Mouse (Mus musculus) G1E (cell line): ENCODE results near the gene Olfr891. TPM values are rescaled to one million over a fixed set of nuclear protein-coding genes. Genes with fewer than 3 reads are reported as not detected.
"Not testable (repeated sequence)": the region's sequence is repeated elsewhere in the genome, so short reads cannot be mapped to it uniquely, and the experiment has no call there.

Source experiments
- ATAC-seq: 2 replicates; pipeline ENCODE4 v1.8.0; 2016; ENCODE audit warnings: mild to moderate bottlenecking; ENCODE audit not compliant: insufficient number of reproducible peaks, poor library complexity, low FRiP score, severe bottlenecking; ENCODE audit errors: extremely low read depth
- DNase-seq: peaks from one replicate; pipeline ENCODE4 v3.0.0; 2012; ENCODE audit warnings: low spot score
- H3K27me3 ChIP-seq: 2 replicates; pipeline ENCODE4 v1.6.1; 2012; ENCODE audit warnings: mild to moderate bottlenecking, low read length, inconsistent platforms; ENCODE audit not compliant: insufficient read depth
- H3K36me3 ChIP-seq: replicated peaks from 2 replicates; pipeline ENCODE3; 2012; ENCODE audit warnings: mild to moderate bottlenecking, inconsistent platforms
- H3K4me1 ChIP-seq: 2 replicates; pipeline ENCODE4 v1.6.1; 2012; ENCODE audit warnings: low read depth, low read length, inconsistent platforms, mixed read lengths; ENCODE audit not compliant: insufficient read depth
- H3K4me3 ChIP-seq: 2 replicates; pipeline ENCODE4 v1.5.1; 2012; ENCODE audit warnings: low read depth, mild to moderate bottlenecking, inconsistent platforms, low read length, moderate library complexity, mixed read lengths
- H3K9me3 ChIP-seq: replicated peaks from 2 replicates; pipeline ENCODE4 v1.6.1; 2012; ENCODE audit warnings: inconsistent platforms
- CTCF ChIP-seq: IDR thresholded peaks from 2 replicates; pipeline ENCODE4 v1.5.1; 2012; ENCODE audit warnings: low read depth, low read length, inconsistent platforms, mixed read lengths
- GATA1 ChIP-seq: IDR thresholded peaks from 2 replicates; pipeline ENCODE4 v1.6.1; 2012; ENCODE audit warnings: borderline replicate concordance, low read length, inconsistent platforms, mixed read lengths
- GATA2 ChIP-seq: IDR thresholded peaks from 2 replicates; pipeline ENCODE4 v1.6.1; 2012; ENCODE audit warnings: low read depth, low read length, inconsistent platforms, borderline replicate concordance
- POLR2AphosphoS5 ChIP-seq: IDR thresholded peaks from 2 replicates; pipeline ENCODE4 v1.6.1; 2012; ENCODE audit warnings: low read depth, low read length, inconsistent platforms; ENCODE audit not compliant: insufficient replicate concordance
- TAL1 ChIP-seq: conservative IDR thresholded peaks from 2 replicates; pipeline ENCODE4 v1.6.1; 2012; ENCODE audit warnings: low read depth, low read length, inconsistent platforms, mixed read lengths
- polyA plus RNA-seq: library from polyadenylated mRNA; stranded (reverse); fragments of >175 nt; gene quantifications from 2 replicates; pipeline ENCODE4 v1.2.3, GENCODE M21; 2012
- total RNA-seq, 2 experiments: library from RNA; stranded (forward) in 1 of 2; stranded (reverse) in 1 of 2; fragments of 200-1000 nt in 1 of 2; fragments of >200 nt in 1 of 2; fragmentation: Nextera tagmentation in 1 of 2; gene quantifications; 2 replicates each; pipeline ENCODE4 v1.2.3; 2014 to 2017

Olfr891 gene
- total RNA-seq (2014; fragmentation: Nextera tagmentation) (not detected in 2 replicates), total RNA-seq (2017) (not detected in 2 replicates), polyA plus RNA-seq (not detected in 2 replicates)

- H3K9me3 ChIP-seq: no peaks in the 10 kb centered on the region
- TF ChIP-seq POLR2AphosphoS5: no peak
- no peak for TF ChIP-seq TAL1
- no peak for TF ChIP-seq GATA1
- no peak for TF ChIP-seq GATA2
- no peak for TF ChIP-seq CTCF
- no peaks in the 10 kb centered on the region for H3K27me3 ChIP-seq
- ATAC-seq (no peak), DNase-seq (no peak)
- no peaks in the 10 kb centered on the region for H3K36me3 ChIP-seq
- no peak within 1 kb of the TSS for H3K4me3 ChIP-seq
- no peaks in the 10 kb centered on the region for H3K4me1 ChIP-seq
Observed at GRCm38 (mm10) chr9:38180721-38181120, at the start of gene Olfr891. Gene Olfr891, minus strand, starts transcription at chr9:38180821.

- DNase-seq: no peak
- H3K4me1 ChIP-seq: no peaks in the 10 kb centered on the region
- H3K27me3 ChIP-seq: no peaks in the 10 kb centered on the region
- H3K9me3 ChIP-seq: no peaks in the 10 kb centered on the region
- H3K4me3 ChIP-seq: no peak within 1 kb of the TSS
- ATAC-seq: no peak
- TF ChIP-seq CTCF (no peak), TAL1 (no peak), GATA1 (no peak), GATA2 (no peak), POLR2AphosphoS5 (no peak)
- H3K36me3 ChIP-seq: no peaks in the 10 kb centered on the region
Observed at GRCm38 (mm10) chr9:38217755-38218154, 37.1 kb upstream of the Olfr891 start, which contains the start of gene Olfr894. Gene Olfr894, plus strand, starts transcription at chr9:38218055.

- no peaks in the 10 kb centered on the region for H3K9me3 ChIP-seq
- TF ChIP-seq GATA2: no peak
- TF ChIP-seq CTCF: no peak
- TF ChIP-seq TAL1: no peak
- TF ChIP-seq GATA1: no peak
- TF ChIP-seq POLR2AphosphoS5: no peak
- ATAC-seq: no peak
Observed at GRCm38 (mm10) chr9:38208065-38208464, 27.4 kb upstream of the Olfr891 start, which contains the start of gene Olfr893. Gene Olfr893, plus strand, starts transcription at chr9:38208365.

GRCm38 (mm10) chr9:38168341-38168740 lies 12.3 kb downstream of the Olfr891 start:
- DNase-seq, H3K4me1 ChIP-seq, H3K9me3 ChIP-seq, H3K27me3 ChIP-seq, ATAC-seq, H3K36me3 ChIP-seq, H3K4me3 ChIP-seq: not testable (repeated sequence)

More at GRCm38 (mm10) chr9:38208065-38208464, 27.4 kb upstream of the Olfr891 start, which contains the start of gene Olfr893:
- no peaks in the 10 kb centered on the region for H3K27me3 ChIP-seq
- no peak for DNase-seq
- no peaks in the 10 kb centered on the region for H3K4me1 ChIP-seq
- H3K36me3 ChIP-seq: no peaks in the 10 kb centered on the region
- no peak within 1 kb of the TSS for H3K4me3 ChIP-seq

- no peaks in the 10 kb centered on the region for H3K27me3 ChIP-seq
Observed at GRCm38 (mm10) chr9:38142217-38142616, 38.4 kb downstream of the Olfr891 start, which contains the start of gene Olfr890. Gene Olfr890, plus strand, starts transcription at chr9:38142517.

More at GRCm38 (mm10) chr9:38142217-38142616, 38.4 kb downstream of the Olfr891 start, which contains the start of gene Olfr890:
- ATAC-seq (no peak), DNase-seq (no peak)
- Histone ChIP-seq H3K4me3 (no peak within 1 kb of the TSS), H3K9me3 (no peaks in the 10 kb centered on the region), H3K4me1 (no peaks in the 10 kb centered on the region), H3K36me3 (no peaks in the 10 kb centered on the region)
- TF ChIP-seq GATA2 (no peak), CTCF (no peak), POLR2AphosphoS5 (no peak), TAL1 (no peak), GATA1 (no peak)

Other genes with a start within 250 kb of the Olfr891 start
- not detected in 2 replicates for gene Olfr881, start 189.0 kb downstream of the Olfr891 start, total RNA-seq (2014; fragmentation: Nextera tagmentation)
- gene Olfr881, start 189.0 kb downstream of the Olfr891 start, total RNA-seq (2017): 0.16 TPM in 1 of 2 replicates, not detected in the other
- gene Olfr881, start 189.0 kb downstream of the Olfr891 start, polyA plus RNA-seq: not detected in 2 replicates
- gene Olfr883, start 155.0 kb downstream of the Olfr891 start, total RNA-seq (2014; fragmentation: Nextera tagmentation): not detected in 2 replicates
- gene Olfr883, start 155.0 kb downstream of the Olfr891 start, total RNA-seq (2017): 0.12 TPM in 1 of 2 replicates, not detected in the other
- gene Olfr883, start 155.0 kb downstream of the Olfr891 start, polyA plus RNA-seq: not detected in 2 replicates
- not detected in 2 replicates for gene Olfr884, start 134.3 kb downstream of the Olfr891 start, total RNA-seq (2014; fragmentation: Nextera tagmentation)
- 0.11 TPM in 1 of 2 replicates, not detected in the other for gene Olfr884, start 134.3 kb downstream of the Olfr891 start, total RNA-seq (2017)
- gene Olfr884, start 134.3 kb downstream of the Olfr891 start, polyA plus RNA-seq: not detected in 2 replicates
- gene Olfr885, start 119.5 kb downstream of the Olfr891 start, total RNA-seq (2014; fragmentation: Nextera tagmentation): not detected in 2 replicates
- not detected in 2 replicates for gene Olfr885, start 119.5 kb downstream of the Olfr891 start, total RNA-seq (2017)
- not detected in 2 replicates for gene Olfr885, start 119.5 kb downstream of the Olfr891 start, polyA plus RNA-seq
- gene Olfr887, start 96.7 kb downstream of the Olfr891 start, total RNA-seq (2014; fragmentation: Nextera tagmentation): not detected in 2 replicates
- gene Olfr887, start 96.7 kb downstream of the Olfr891 start, total RNA-seq (2017): under 0.01 and 0.11 TPM in 2 replicates
- gene Olfr887, start 96.7 kb downstream of the Olfr891 start, polyA plus RNA-seq: not detected in 2 replicates
- gene Olfr888, start 72.7 kb downstream of the Olfr891 start, total RNA-seq (2014; fragmentation: Nextera tagmentation): not detected in 2 replicates
- not detected in 2 replicates for gene Olfr888, start 72.7 kb downstream of the Olfr891 start, total RNA-seq (2017)
- gene Olfr888, start 72.7 kb downstream of the Olfr891 start, polyA plus RNA-seq: not detected in 2 replicates
- gene Olfr889, start 65.6 kb downstream of the Olfr891 start, total RNA-seq (2014; fragmentation: Nextera tagmentation): 0.15 TPM in 1 of 2 replicates, not detected in the other
- 0.05 and 0.12 TPM in 2 replicates for gene Olfr889, start 65.6 kb downstream of the Olfr891 start, total RNA-seq (2017)
- gene Olfr889, start 65.6 kb downstream of the Olfr891 start, polyA plus RNA-seq: not detected in 2 replicates
- not detected in 2 replicates for gene Olfr890, start 38.3 kb downstream of the Olfr891 start, total RNA-seq (2014; fragmentation: Nextera tagmentation)
- gene Olfr890, start 38.3 kb downstream of the Olfr891 start, total RNA-seq (2017): 0.11 TPM in 1 of 2 replicates, not detected in the other
- gene Olfr890, start 38.3 kb downstream of the Olfr891 start, polyA plus RNA-seq: not detected in 2 replicates
- gene Olfr893, start 27.5 kb upstream of the Olfr891 start, total RNA-seq (2014; fragmentation: Nextera tagmentation): not detected in 2 replicates
- gene Olfr893, start 27.5 kb upstream of the Olfr891 start, total RNA-seq (2017): 0.11 TPM in 1 of 2 replicates, not detected in the other
- not detected in 2 replicates for gene Olfr893, start 27.5 kb upstream of the Olfr891 start, polyA plus RNA-seq
- gene Olfr894, start 37.2 kb upstream of the Olfr891 start, total RNA-seq (2014; fragmentation: Nextera tagmentation): not detected in 2 replicates
- 0.05 TPM in 1 of 2 replicates, not detected in the other for gene Olfr894, start 37.2 kb upstream of the Olfr891 start, total RNA-seq (2017)
- gene Olfr894, start 37.2 kb upstream of the Olfr891 start, polyA plus RNA-seq: not detected in 2 replicates
- not detected in 2 replicates for gene Olfr143, start 72.0 kb upstream of the Olfr891 start, total RNA-seq (2014; fragmentation: Nextera tagmentation)
- 0.22 TPM in 1 of 2 replicates, not detected in the other for gene Olfr143, start 72.0 kb upstream of the Olfr891 start, total RNA-seq (2017)
- not detected in 2 replicates for gene Olfr143, start 72.0 kb upstream of the Olfr891 start, polyA plus RNA-seq
- not detected in 2 replicates for gene Olfr895, start 87.0 kb upstream of the Olfr891 start, total RNA-seq (2014; fragmentation: Nextera tagmentation)
- 0.11 TPM in 1 of 2 replicates, not detected in the other for gene Olfr895, start 87.0 kb upstream of the Olfr891 start, total RNA-seq (2017)
- not detected in 2 replicates for gene Olfr895, start 87.0 kb upstream of the Olfr891 start, polyA plus RNA-seq
- gene Olfr896-ps1, start 110.3 kb upstream of the Olfr891 start, total RNA-seq (2014; fragmentation: Nextera tagmentation): not detected in 2 replicates
- gene Olfr896-ps1, start 110.3 kb upstream of the Olfr891 start, total RNA-seq (2017): 0.06 TPM in 1 of 2 replicates, not detected in the other
- gene Olfr896-ps1, start 110.3 kb upstream of the Olfr891 start, polyA plus RNA-seq: not detected in 2 replicates
- gene Olfr25, start 148.2 kb upstream of the Olfr891 start, total RNA-seq (2014; fragmentation: Nextera tagmentation): not detected in 2 replicates
- 0.06 TPM in 1 of 2 replicates, not detected in the other for gene Olfr25, start 148.2 kb upstream of the Olfr891 start, total RNA-seq (2017)
- not detected in 2 replicates for gene Olfr25, start 148.2 kb upstream of the Olfr891 start, polyA plus RNA-seq
- not detected in 2 replicates for gene Olfr898, start 167.6 kb upstream of the Olfr891 start, total RNA-seq (2014; fragmentation: Nextera tagmentation)
- not detected in 2 replicates for gene Olfr898, start 167.6 kb upstream of the Olfr891 start, total RNA-seq (2017)
- gene Olfr898, start 167.6 kb upstream of the Olfr891 start, polyA plus RNA-seq: not detected in 2 replicates
- gene Olfr250, start 186.1 kb upstream of the Olfr891 start, total RNA-seq (2014; fragmentation: Nextera tagmentation): not detected in 2 replicates
- gene Olfr250, start 186.1 kb upstream of the Olfr891 start, total RNA-seq (2017): not detected in 2 replicates
- gene Olfr250, start 186.1 kb upstream of the Olfr891 start, polyA plus RNA-seq: not detected in 2 replicates
- gene Olfr251, start 196.3 kb upstream of the Olfr891 start, total RNA-seq (2014; fragmentation: Nextera tagmentation): not detected in 2 replicates
- not detected in 2 replicates for gene Olfr251, start 196.3 kb upstream of the Olfr891 start, total RNA-seq (2017)
- not detected in 2 replicates for gene Olfr251, start 196.3 kb upstream of the Olfr891 start, polyA plus RNA-seq
- not detected in 2 replicates for gene Olfr147, start 220.9 kb upstream of the Olfr891 start, total RNA-seq (2014; fragmentation: Nextera tagmentation)
- gene Olfr147, start 220.9 kb upstream of the Olfr891 start, total RNA-seq (2017): 0.16 TPM in 1 of 2 replicates, not detected in the other
- not detected in 2 replicates for gene Olfr147, start 220.9 kb upstream of the Olfr891 start, polyA plus RNA-seq
- gene Olfr901, start 248.6 kb upstream of the Olfr891 start, total RNA-seq (2014; fragmentation: Nextera tagmentation): not detected in 2 replicates
- gene Olfr901, start 248.6 kb upstream of the Olfr891 start, total RNA-seq (2017): not detected in 2 replicates
- not detected in 2 replicates for gene Olfr901, start 248.6 kb upstream of the Olfr891 start, polyA plus RNA-seq